7 mouse cellular contexts compared by ENCODE assay signal in the genomic region with DNA sequence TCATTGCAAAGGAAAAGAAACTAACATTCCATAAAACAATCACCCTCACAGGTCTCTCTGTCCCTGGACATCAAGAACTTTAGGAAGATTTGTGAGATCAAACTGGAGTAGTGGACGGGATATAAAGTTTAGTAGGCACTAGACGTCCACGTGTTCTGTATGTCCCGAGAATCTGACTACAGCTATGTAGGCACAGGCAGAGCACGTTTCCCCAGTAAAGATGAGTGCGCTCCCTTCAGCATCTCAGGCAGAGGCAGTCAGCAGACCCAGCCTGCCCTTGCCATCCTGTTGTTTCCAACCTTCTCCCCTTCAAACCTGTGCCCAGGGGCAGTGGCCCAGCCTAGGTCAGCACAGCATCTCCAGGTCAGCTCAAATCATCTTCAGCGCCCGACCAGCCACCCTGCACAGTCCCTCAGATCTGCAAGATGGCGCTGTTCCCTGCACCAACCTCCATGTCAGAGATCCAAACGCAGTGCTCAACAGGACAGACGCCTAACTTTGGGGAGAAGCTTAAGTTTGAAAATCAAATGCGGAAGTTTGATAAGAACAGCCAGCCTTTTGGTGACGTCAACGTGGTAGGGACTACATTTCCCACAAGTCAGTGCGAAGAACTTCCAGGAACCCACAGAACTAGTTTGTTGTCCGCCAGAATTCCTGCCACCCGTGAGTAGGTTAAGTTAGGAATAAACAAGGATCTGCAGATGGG. TPM values are rescaled to one million over a fixed set of nuclear protein-coding genes. Genes with fewer than 3 reads are reported as not detected.
DNase-seq lines count a peak whose midpoint lies in the region; ATAC-seq lines count a peak whose summit lies in the region.

Gene Zfp595 (minus strand): TSS at position 552 of the 706 bp plus-strand sequence.

- no peaks in the 10 kb centered on the region for H3K27me3 ChIP-seq in intestine, embryonic 15.5 days (replicated peaks)
- no peaks in the 10 kb centered on the region for H3K27me3 ChIP-seq in midbrain, embryonic 10.5 days (ENCODE audit: low read depth, poor library complexity, severe bottlenecking)

- peak; percentile 90 for DNase-seq in adrenal gland, adult 2 months
- peak; percentile 61 for DNase-seq in embryo, embryonic 11.5 days (ENCODE audit: low read depth, low spot score)
- DNase-seq in gastrocnemius, postnatal 36 days: peak; percentile 65 to 69
- DNase-seq in left cerebral cortex, postnatal 25 days (ENCODE audit: low spot score in 2 of 2): peak; percentile 81 to 91
- peak; percentile 67 for DNase-seq in midbrain, embryonic 10.5 days (ENCODE audit: low spot score)
- DNase-seq in right cerebral cortex, postnatal 4 days: peak; percentile 47

- H3K4me2 ChIP-seq in intestine, embryonic 15.5 days (replicated peaks): peak within 1 kb of the TSS; percentile 83

- intact Hi-C loops in gastrocnemius, postnatal 36 days (cut with DNase I): no loop called here
- intact Hi-C loops in left cerebral cortex, postnatal 25 days (cut with DNase I): loop anchor here (2.0 kb wide), 1 partner anchor 25 kb away; the partner anchor contains the start of gene Zfp457

- ATAC-seq in intestine, embryonic 15.5 days: peak; percentile 96

- H3K4me3 ChIP-seq in intestine, embryonic 15.5 days (replicated peaks): peak within 1 kb of the TSS; percentile 49
- peak within 1 kb of the TSS; percentile 64 for H3K4me3 ChIP-seq in midbrain, embryonic 10.5 days

- 12% methylated on average over 17 of the region's 17 CpGs for WGBS in intestine, embryonic 15.5 days
- 20% methylated on average over 17 of the region's 17 CpGs for WGBS in midbrain, embryonic 10.5 days

- H3K9me3 ChIP-seq in intestine, embryonic 15.5 days: no peaks in the 10 kb centered on the region
- H3K9me3 ChIP-seq in midbrain, embryonic 10.5 days (replicated peaks): no peaks in the 10 kb centered on the region

- H3K4me1 ChIP-seq in intestine, embryonic 15.5 days (replicated peaks): 0 out of 2 replicates have a peak, but pooled peaks cover 3% of the 10 kb centered on the region
- peaks cover 10% of the 10 kb centered on the region for H3K4me1 ChIP-seq in midbrain, embryonic 10.5 days

- peak within 1 kb of the TSS; percentile 38 for H3K27ac ChIP-seq in intestine, embryonic 15.5 days
- peak within 1 kb of the TSS; percentile 80 for H3K27ac ChIP-seq in midbrain, embryonic 10.5 days (replicated peaks)

- H3K9ac ChIP-seq in intestine, embryonic 15.5 days: peak within 1 kb of the TSS; percentile 52

- no peaks in the 10 kb centered on the region for H3K36me3 ChIP-seq in intestine, embryonic 15.5 days
- no peaks in the 10 kb centered on the region for H3K36me3 ChIP-seq in midbrain, embryonic 10.5 days

RNA-seq across cellular contexts. Expression of gene Zfp595, which starts in this region (rescaled TPM):
- 1 to 10 TPM; 3.8 to 5.7 TPM for total RNA-seq in adrenal gland, adult 2 months (2021)
- polyA plus RNA-seq in adrenal gland, adult 2 months (2012; rRNA removed): 0.10 and 0.12 TPM in 2 replicates
- 1 to 10 TPM in 1 of 2 experiments, under 1 TPM in 1; 0.94 to 1.4 TPM for total RNA-seq in gastrocnemius, postnatal 36 days (2021)
- 1.9 and 2.7 TPM in 2 replicates for polyA plus RNA-seq in intestine, embryonic 15.5 days (2015; fragmentation: Nextera tagmentation; extraction: Ambion mirVana)
- 1 to 10 TPM; 2.6 to 3.0 TPM for total RNA-seq in left cerebral cortex, postnatal 25 days (2021)
- polyA plus RNA-seq in midbrain, embryonic 10.5 days (2016; fragmentation: Nextera tagmentation; extraction: Ambion mirVana): 1.5 and 1.8 TPM in 2 replicates

Comparison
In these comparisons a context has a peak if more than half of its experiments do, and no peak if none do; other contexts are left out.
1. Peak in every context shown above with its lines: DNase-seq, ATAC-seq, H3K4me3 ChIP-seq and H3K27ac ChIP-seq.